Mouse (Mus musculus): ENCODE data around the gene Rnf2. TPM values are rescaled to one million over a fixed set of nuclear protein-coding genes. Genes with fewer than 3 reads are reported as not detected.
A peak's percentile ranks its signal among the peaks of the same experiment; 100 is the strongest.
"Not testable (repeated sequence)": the region's sequence is repeated elsewhere in the genome, so short reads cannot be mapped to it uniquely, and the experiment has no call there.

Rnf2 gene
- total RNA-seq, 2 experiments from 2014 or later = 42.4 to 45.1 TPM

DNA sequence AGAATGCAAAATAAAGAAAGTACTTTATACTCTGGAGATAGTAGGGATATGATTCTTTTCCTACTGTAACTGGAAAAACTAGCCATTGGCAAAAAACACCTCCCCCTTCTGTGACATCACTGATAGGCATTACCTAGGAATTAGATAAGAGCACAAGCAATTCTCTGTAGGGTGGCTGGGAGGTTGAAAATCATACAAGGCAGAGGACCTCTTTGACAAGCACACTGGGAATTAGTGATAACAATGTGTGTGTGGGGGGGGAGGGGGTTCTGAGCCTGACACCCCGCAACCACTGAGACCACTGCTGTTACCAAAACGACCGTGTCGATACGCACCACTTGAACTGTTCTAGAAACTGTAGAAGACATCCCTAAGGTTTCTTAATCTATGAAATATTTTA lies 16.0 kb downstream of the Rnf2 start:
- DNase-seq = no peak

DNA sequence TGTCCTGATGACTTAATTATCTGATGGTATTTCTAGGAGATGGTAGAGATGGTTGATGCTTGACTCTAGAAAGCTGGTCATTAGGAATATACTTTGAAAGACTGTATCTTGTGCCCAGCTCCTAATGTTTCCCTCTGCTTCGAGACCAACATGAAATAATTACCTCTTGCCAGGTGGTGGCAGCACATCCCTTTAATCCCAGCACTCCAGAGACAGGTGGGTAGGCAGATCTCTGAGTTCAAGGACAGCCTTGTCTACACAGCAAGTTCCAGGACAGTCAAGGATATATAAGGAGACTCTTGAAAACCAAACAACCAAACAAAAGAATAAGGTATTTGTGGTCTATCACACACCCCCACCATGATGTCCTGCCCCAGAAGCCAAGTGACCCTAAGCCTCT lies 17.2 kb downstream of the Rnf2 start:
- peak; percentile 19 for DNase-seq

DNA sequence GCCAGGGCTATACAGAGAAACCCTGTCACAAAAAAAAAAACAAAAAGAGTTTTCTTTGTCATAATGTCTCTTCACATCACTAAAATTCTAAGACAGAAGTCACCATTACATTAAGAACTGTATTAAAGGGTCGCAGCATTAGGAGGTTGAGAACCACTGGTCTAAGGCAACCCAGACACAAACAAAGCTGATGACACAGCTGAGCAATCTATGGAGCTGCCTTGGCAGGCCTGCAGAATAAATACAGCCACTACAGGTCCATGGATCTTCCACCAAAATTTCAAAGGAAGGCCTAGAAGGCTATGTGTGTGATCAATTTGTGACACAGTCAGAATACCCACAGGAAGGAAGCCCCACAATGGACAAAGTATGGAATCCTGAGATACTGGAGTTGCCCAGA lies 18.3 kb downstream of the Rnf2 start:
- DNase-seq = no peak

DNA sequence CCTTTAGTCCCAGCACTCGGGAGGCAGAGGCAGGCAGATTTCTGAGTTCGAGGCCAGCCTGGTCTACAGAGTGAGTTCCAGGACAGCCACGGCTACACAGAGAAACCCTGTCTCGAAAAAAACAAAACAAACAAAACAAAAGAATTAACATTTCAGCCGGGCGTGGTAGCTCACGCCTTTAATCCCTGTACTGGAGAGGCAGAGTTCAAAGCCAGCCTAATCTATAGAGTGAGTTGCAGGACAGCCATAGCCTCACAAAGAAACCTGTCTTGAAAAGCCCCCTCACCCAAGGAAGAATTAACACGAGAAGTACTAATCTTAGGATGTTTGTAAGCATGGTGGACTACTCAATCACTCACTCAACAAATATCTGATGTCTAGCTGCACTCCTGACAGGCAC lies 28.4 kb downstream of the Rnf2 start:
- DNase-seq = not testable (repeated sequence)

DNA sequence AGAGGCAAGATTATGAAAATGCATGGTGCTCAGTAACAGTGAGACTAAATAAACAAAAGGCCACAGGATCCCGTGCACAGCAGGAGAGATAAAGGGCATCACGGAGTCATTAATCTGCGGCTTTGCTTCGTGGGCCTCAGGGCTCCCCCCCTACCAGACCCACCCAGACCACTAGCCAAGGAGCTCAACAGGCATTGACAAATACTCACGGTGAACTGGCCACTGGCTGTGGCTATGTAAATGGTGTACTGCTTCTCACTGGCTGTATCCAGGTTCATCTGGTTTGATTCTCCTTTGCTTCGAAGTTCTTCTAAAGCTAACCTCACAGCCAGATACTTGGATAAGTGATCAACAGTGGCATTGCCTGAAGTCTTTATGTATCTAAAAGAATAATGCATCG lies 29.3 kb downstream of the Rnf2 start:
- DNase-seq = no peak

DNA sequence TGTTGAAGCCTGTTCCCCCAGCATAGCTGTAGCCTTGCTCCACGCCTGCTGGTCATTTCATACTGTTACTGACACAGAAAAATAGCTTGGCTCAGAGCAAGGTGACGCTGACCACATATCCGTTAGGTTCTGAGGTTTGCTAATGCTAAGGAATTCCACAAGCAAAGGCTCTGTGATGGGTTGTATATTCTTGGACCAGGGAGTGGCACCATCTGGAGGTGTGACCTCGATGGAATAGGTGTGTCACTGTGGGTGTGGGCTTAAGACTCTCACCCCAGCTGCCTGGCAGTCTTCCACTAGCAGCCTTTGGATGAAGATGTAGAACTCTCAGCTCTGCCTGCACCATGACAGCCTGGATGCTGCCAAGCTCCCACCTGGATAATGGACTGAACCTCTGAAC lies 34.2 kb downstream of the Rnf2 start:
- DNase-seq = no peak

DNA sequence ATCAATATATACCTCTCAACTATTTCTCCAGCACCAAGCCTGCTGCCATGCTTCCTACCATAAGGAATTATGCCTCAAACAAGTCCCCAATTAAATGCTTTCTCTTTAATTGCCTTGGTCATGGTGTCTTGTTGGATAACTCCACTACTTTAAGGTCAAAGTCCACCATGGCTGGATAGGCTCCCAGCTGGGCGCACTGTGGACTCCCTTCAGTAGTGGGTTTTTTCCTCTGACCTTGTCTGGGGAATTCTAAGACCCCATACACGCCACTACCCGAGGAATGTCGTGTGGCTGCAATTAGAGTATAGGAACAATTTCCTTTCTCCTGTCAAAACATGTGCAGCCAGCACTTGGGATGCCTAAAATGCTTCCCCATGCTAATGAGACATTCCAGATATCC lies 35.8 kb downstream of the Rnf2 start:
- DNase-seq = no peak

DNA sequence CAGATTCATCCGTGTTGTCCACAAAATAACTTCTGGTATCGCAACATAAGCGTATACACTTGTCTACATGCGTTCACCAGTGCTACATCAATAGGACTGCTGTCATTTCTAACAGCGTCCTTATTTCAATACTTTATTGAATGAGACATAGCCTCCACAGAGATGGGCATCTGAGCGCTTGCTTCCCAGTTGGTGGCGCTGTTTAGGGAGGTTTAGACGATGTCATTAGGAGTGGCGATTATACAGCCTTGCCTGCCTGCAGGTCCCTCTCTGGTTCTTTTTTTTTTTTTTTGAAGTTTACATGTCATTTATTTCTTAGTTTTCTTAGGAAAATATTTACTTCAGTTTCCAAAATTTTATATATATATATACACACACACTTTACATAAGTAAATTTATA lies 39.5 kb downstream of the Rnf2 start:
- DNase-seq = peak; percentile 11

DNA sequence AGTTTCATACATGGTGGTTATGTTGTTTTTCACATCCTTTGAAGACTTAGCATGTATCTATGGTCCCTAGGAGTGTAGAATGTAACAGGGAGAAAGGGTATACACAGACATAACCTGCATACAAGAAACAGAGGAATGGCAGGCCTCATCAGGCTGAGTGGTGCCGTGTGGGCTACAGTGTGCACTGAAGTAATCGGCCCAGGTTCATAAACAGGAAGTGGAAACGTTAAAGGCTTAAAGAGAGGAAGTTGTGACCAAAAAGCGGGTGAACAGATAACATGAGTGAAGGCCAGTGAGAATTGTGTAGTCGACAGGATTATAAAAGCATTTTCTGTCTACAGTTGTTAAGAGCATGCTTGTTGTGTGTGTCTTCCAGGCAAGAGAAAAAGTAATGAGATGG lies 43.7 kb downstream of the Rnf2 start:
- no peak for DNase-seq

DNA sequence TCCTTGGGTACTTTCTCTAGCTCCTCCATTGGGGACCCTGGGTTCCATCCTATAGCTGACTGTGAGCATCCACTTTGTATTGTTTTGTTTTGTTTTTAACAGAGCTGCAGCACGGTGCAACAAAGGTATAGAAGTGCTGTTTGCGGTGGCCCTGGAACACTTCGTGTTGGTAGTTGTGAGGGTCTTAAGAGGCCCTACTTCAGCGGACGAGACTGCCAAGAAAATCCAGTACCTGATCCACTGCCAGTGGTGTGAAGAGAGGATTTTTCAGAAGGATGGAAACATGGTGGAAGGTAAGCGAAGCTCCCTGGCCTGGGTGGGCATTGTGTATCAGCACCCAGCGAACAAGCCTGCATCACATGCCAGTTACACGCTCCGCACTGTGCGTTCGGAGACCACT lies 48.8 kb downstream of the Rnf2 start:
- DNase-seq = no peak

DNA sequence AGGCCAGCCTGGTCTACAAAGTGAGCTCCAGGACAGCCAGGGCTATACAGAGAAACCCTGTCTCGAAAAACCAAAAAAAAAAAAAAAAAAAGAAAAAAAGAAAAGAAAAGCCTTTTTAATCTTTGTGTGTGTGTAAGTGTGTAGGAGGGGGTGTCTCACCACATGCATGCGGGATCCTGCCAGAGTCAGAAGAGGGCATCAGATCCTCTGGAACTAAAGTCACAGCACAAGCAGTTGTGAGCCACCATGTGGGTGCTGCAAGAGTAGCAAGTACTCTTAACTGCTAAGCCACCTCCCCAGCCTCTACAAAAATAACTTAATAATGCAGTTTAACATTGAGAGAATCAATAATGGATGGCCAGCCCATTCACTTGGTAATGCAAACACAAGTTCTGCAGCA lies 49.9 kb downstream of the Rnf2 start:
- DNase-seq = no peak

DNA sequence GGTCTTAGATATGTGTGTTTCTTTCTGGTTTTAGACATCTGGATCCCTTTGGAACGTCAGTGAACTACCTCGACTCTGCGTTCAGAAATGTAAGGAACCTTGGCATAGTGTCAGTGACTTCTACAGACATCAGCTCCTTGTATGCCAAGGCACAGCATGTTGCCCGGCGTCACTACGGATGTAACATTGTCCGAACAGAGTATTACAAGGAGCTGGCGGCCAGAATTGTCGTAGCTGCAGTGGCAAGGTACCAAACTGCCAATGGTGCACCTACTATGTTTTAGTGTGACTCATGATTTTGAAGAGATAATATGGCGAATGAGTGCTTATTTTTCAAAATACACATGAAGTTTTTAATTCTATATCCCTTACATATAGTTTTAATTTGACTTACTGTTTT lies 50.9 kb downstream of the Rnf2 start:
- no peak for DNase-seq

DNA sequence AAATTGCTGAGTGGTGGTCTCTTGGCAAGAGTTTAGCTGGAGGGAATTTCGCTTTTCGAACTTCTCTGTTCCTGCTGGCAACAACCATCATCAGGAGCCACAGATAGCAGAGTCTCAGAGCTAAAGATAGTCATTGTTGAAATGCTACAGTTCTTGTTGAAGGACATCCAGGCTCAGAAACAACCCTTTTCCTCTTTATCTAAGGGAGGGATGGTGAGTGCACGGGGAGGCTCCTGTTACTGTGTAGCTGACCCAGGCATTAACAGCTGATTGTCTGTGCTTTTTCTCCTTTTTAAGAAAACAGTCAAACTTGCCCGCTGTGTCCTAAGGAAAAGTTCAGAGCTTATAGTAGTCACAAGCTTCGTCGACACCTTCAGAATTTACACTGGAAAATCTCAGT lies 65.3 kb downstream of the Rnf2 start:
- DNase-seq = no peak

DNA sequence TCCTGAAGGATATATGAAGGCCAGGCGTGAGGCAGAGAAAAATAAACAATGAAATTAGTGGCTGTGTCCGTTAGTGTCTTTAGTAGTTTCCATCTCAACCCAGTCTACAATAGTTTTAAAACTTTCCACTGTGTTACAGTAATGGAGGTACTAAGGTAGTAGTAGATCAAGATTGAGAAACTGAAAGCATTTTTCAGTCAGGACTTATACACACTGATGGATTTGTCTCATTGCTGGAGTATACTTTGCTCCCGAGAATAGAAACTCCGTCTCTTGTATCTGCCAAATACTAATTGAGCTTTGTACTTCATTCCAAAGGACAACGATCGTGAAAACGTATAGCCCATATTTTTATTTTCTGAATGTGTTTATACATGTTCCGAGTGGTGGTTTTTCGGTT lies 71.4 kb downstream of the Rnf2 start:
- DNase-seq = no peak

DNA sequence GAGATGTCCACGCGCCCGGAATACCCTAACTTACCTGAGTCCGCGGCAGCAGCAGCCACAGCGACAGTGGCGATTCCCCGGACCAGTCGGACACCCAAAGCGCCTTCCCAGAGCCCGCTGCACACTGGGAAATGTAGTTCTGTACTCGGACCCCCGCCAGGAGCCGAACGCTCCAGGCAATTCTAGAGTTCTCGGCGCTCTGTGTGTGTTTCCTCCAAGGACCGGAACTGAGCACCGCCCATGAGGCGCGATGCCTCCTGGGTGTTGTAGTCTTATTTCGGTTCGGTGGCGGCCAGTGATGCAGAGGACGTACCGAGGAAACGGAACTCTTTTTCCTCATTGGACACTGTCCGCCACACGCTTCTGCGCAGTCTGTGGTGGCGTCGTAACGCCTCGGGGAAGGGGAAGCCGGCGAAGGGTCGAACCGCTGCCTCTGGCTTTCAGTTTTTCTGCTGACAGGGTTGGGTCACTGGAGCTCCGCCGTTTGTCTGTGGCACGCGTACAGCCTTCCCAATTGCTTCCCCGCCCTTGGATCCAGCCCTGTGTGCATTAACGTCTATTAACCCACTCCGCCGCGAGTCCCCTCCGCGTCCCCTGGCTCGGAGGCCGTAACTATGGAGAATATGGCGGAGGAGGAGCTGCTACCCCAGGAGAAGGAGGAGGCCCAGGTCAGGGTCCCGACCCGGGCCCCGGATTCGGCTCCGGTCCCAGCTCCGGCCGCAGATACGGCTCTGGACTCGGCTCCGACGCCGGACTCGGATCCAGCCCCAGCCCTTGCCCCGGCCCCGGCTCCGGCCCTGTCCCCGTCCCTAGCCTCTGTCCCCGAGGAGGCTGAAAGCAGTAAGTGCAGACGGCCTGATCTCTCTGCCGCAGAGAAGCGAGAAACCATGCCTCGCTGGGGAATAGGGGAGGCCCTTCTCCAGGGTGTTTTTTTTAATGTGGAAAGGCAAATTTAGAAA lies 72.2 kb downstream of the Rnf2 start, which contains the start of the genes Swt1 and Trmt1l:
TSS of gene Swt1 (minus strand) at position 193 of the 959 bp plus-strand sequence.
TSS of gene Trmt1l (plus strand) at position 280 of the 959 bp plus-strand sequence.
- peak; percentile 97 for DNase-seq

DNA sequence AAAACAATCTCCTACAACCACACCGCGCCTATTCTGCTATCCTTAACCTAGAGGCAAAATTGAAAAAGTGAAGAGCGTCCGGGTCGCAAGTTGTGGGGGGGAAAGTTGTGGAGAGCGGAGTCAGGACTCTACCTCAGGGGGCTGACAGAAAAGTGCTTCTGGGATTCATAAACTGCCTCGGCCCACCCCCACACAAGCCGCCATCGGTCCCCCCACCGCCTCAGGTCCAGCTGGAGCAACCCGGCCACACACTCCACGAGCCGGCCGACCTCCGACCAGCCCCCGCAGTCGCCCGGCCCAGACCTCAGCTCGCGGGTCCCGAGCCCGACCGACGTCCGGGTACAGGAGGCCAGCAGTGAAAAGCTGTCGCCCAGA lies 72.9 kb downstream of the Rnf2 start:
- DNase-seq = no peak

DNA sequence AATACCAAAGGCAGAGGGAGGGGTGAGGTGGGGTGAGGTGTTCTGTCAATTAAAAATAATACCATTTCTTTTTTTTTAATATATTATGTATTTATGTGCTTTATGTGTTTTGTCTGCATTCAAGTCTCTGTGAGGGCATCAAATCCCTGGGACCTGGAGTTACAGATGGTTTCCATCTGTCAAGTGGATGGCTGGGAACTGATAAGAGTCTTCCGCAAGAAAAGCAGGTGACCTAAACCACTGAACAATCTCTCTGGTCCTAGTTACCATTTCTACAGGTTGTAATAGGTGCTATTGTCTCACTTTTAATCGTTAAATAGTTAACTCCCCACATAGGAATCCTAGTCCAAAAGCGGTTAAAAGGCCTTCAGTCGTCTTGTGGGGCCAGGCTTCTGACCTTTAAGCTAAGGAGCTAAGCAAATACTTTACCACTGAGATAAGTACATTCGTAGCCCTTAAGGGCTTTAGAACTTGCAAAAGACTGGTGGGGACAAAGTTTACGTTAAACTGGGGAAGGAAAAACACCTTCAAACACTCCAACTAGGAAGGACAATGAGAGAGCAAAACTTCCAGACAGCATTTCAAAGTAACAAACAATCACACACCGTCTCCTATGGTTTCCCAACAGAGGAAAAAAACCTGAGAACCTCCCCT lies 73.7 kb downstream of the Rnf2 start:
- DNase-seq = no peak

DNA sequence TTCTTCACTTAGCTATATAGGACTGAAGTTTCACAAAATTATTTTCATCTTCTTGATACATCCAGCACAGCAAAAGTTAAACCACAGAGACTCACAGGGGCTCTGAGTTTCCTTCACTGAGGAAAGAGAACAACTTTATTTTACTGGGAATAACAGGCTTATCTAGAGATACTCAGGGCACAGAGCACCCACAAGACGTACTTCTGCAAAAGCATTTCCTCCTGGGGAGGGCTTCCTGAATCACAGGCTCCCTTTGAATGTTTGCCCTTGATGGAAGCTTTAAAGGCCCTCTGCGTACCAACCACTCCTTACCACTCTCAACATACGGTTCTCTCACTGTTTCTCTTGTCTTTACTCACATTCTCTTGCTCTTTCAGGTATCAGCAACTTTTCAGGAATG lies 78.6 kb downstream of the Rnf2 start:
- DNase-seq = no peak

DNA sequence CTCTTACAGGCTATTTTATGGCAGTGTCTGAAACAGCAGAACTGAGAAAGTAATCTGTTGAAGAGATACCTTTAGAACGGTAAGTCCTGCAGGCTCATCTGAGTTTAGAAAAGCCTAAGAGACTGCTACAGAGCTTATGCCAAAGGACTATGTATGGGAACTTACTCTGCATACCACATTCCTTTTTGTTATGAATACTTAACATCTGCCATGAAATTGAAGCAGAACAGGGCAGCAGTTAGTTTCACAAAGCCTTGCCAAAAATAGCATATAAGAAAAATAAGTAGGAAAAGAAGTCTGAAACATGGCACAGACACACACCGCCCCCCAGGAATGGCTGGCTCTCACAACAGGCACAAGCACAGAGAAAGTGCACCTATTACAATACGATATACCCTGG lies 90.9 kb downstream of the Rnf2 start:
- no peak for DNase-seq
